Comparison of ENCODE assay signal across 10 mouse cellular contexts in the genomic region with DNA sequence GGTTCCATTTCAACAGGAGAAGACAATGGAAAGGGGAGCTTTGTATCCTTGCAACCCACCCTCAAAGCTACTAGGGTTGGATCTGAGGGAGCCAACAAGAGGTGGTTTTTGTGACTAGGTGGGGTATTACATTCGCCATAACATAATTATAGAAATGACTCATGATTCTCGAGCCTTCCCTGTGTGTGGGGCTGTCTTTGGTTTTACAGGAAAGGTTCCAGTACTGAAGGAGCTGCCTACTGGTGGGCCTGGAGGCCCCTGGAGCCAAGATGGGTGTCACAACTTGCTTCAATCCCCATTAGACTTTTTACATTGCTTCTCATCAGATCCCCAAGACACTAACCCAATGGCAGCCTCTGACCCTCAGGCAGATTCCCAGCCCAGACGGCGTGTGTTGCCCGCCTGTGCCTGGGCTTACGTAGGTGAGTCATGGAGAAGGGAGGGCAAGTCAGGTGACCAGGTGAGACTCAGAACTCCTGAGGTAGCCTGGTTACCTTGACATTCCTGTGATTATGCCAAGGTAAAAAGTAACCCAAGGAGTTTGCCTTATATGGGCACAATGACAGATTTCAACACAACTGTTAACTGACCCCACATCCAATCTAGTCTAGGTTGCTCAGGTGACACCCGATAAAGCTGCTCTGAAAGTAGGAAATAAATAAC. TPM values are rescaled to one million over a fixed set of nuclear protein-coding genes. Genes with fewer than 3 reads are reported as not detected.
DNase-seq lines count a peak whose midpoint lies in the region; ATAC-seq and TF ChIP-seq lines count a peak whose summit lies in the region.
"Had no signal": no experiment of that assay in that cellular context is flagged by ENCODE, and none has a peak within 500 bp of the region (broad histone marks: within the 10 kb centered on the region; RNA-seq: fewer than 3 reads in every experiment).

No protein-coding gene starts in this region.

- H3K9me3 ChIP-seq in intestine, embryonic 16.5 days (ENCODE audit: control insufficient read depth, low read length) = no peaks in the 10 kb centered on the region
- no peaks in the 10 kb centered on the region for H3K9me3 ChIP-seq in limb, embryonic 15.5 days

- no peak overlapping the region for H3K4me3 ChIP-seq in gastrocnemius, adult 2 months
- H3K4me3 ChIP-seq in intestine, embryonic 16.5 days (ENCODE audit: low read length) = no peak overlapping the region
- H3K4me3 ChIP-seq in limb, embryonic 15.5 days = no peak overlapping the region

- ATAC-seq in intestine, embryonic 16.5 days = peak; percentile 92
- no peak for ATAC-seq in limb, embryonic 15.5 days (ENCODE audit: insufficient number of reproducible peaks, low FRiP score, low TSS enrichment, low read depth)
- ATAC-seq: hindbrain, embryonic 16.5 days had no signal

- no peak for DNase-seq in gastrocnemius, adult 2 months
- no peak for DNase-seq in gastrocnemius, postnatal 14 days
- DNase-seq in 416B (ENCODE audit: low read depth) = peak; percentile 37
- no peak for DNase-seq in right cerebral cortex, postnatal 4 days
- DNase-seq in right cerebral cortex, postnatal 14 days = no peak
- DNase-seq in embryo, embryonic 9.5 days (ENCODE audit: extremely low spot score) = no peak

- TF ChIP-seq CTCF in gastrocnemius, adult 2 months (IDR thresholded peaks at IDR 0.05) = no peak

- no peak overlapping the region for H3K9ac ChIP-seq in intestine, embryonic 16.5 days (ENCODE audit: low read depth, low read length)
- no peak overlapping the region for H3K9ac ChIP-seq in limb, embryonic 15.5 days

- H3K4me2 ChIP-seq in intestine, embryonic 16.5 days (ENCODE audit: low read depth, low read length) = peak overlapping the region; percentile 19
- H3K4me2 ChIP-seq in limb, embryonic 15.5 days = no peak overlapping the region

- peaks cover 52% of the 10 kb centered on the region for H3K4me1 ChIP-seq in intestine, embryonic 16.5 days (ENCODE audit: control insufficient read depth, insufficient read depth, low read length)
- peaks cover 46% of the 10 kb centered on the region for H3K4me1 ChIP-seq in limb, embryonic 15.5 days

- H3K27me3 ChIP-seq in intestine, embryonic 16.5 days (replicated peaks; ENCODE audit: control insufficient read depth, insufficient read depth, low read length) = no peaks in the 10 kb centered on the region
- H3K27me3 ChIP-seq in limb, embryonic 15.5 days = no peaks in the 10 kb centered on the region

- intact Hi-C loops in gastrocnemius, adult 2 months (cut with DNase I) = no loop called here
- intact Hi-C loops in gastrocnemius, postnatal 14 days (cut with DNase I; ENCODE audit: low total_unique reads) = no loop called here

- no peaks in the 10 kb centered on the region for H3K36me3 ChIP-seq in intestine, embryonic 16.5 days (ENCODE audit: control insufficient read depth, insufficient read depth, low read length)
- H3K36me3 ChIP-seq in limb, embryonic 15.5 days = peaks cover 10% of the 10 kb centered on the region; the same call in 1 of the 2 replicates

- 64% methylated on average over 7 of the region's 7 CpGs for WGBS in intestine, embryonic 16.5 days
- 58% methylated on average over 7 of the region's 7 CpGs for WGBS in limb, embryonic 15.5 days

- H3K27ac ChIP-seq in gastrocnemius, adult 2 months = peak overlapping the region; percentile 62
- H3K27ac ChIP-seq in intestine, embryonic 16.5 days (ENCODE audit: low read length) = peak overlapping the region; percentile 83
- peak overlapping the region; percentile 83 for H3K27ac ChIP-seq in limb, embryonic 15.5 days

RNA-seq across cellular contexts. Expression of gene Actn4, which starts 31.0 kb away (rescaled TPM):
- 10 to 100 TPM; 27.1 to 40.2 TPM for total RNA-seq in gastrocnemius, adult 2 months (2021)
- total RNA-seq in gastrocnemius, postnatal 14 days (2021) = 10 to 100 TPM; 68.1 to 85.9 TPM
- polyA plus RNA-seq in intestine, embryonic 16.5 days (2015; fragmentation: Nextera tagmentation; extraction: Ambion mirVana) = 402 and 447 TPM in 2 replicates
- 347 and 359 TPM in 2 replicates for polyA plus RNA-seq in limb, embryonic 15.5 days (2015; fragmentation: Nextera tagmentation; extraction: Ambion mirVana)

RNA-seq across cellular contexts. Expression of gene Capn12, which starts 49.9 kb away (rescaled TPM):
- total RNA-seq in gastrocnemius, adult 2 months (2021) = under 1 TPM; 0.15 to 0.28 TPM
- total RNA-seq in gastrocnemius, postnatal 14 days (2021) = under 1 TPM; 0.10 to 0.13 TPM
- polyA plus RNA-seq in intestine, embryonic 16.5 days (2015; fragmentation: Nextera tagmentation; extraction: Ambion mirVana) = 0.29 and 0.39 TPM in 2 replicates
- 0.97 and 1.3 TPM in 2 replicates for polyA plus RNA-seq in limb, embryonic 15.5 days (2015; fragmentation: Nextera tagmentation; extraction: Ambion mirVana)
- total RNA-seq: megakaryocyte-erythroid progenitor cell, adult 5-6 weeks had no signal

RNA-seq across cellular contexts. Expression of gene Eif3k, which starts 50.5 kb away (rescaled TPM):
- total RNA-seq in gastrocnemius, adult 2 months (2021) = 100 to 1,000 TPM; 122 to 141 TPM
- total RNA-seq in gastrocnemius, postnatal 14 days (2021) = 100 to 1,000 TPM; 142 to 147 TPM
- 355 and 362 TPM in 2 replicates for polyA plus RNA-seq in intestine, embryonic 16.5 days (2015; fragmentation: Nextera tagmentation; extraction: Ambion mirVana)
- polyA plus RNA-seq in limb, embryonic 15.5 days (2015; fragmentation: Nextera tagmentation; extraction: Ambion mirVana) = 372 and 387 TPM in 2 replicates

RNA-seq across cellular contexts. Expression of gene Map4k1, which starts 50.7 kb away (rescaled TPM):
- total RNA-seq in gastrocnemius, adult 2 months (2021) = under 1 TPM; 0.25 to 0.33 TPM
- 1 to 10 TPM in 1 of 2 experiments, under 1 TPM in 1; 0.71 to 1.2 TPM for total RNA-seq in gastrocnemius, postnatal 14 days (2021)
- 6.9 and 7.3 TPM in 2 replicates for polyA plus RNA-seq in intestine, embryonic 16.5 days (2015; fragmentation: Nextera tagmentation; extraction: Ambion mirVana)
- 7.2 and 7.6 TPM in 2 replicates for polyA plus RNA-seq in limb, embryonic 15.5 days (2015; fragmentation: Nextera tagmentation; extraction: Ambion mirVana)
